Mouse (Mus musculus) lung, embryonic 15.5 days (tissue): ENCODE measurements around the gene Cda. TPM values are rescaled to one million over a fixed set of nuclear protein-coding genes. Genes with fewer than 3 reads are reported as not detected.

Experiments used
- ATAC-seq: fragments of 200-750 bp; cut with Nextera tagmentation; 2 replicates; pipeline ENCODE4 v1.8.0; 2017; ENCODE audit warnings: moderate number of reproducible peaks, borderline replicate concordance; ENCODE audit not compliant: low FRiP score, low TSS enrichment; ENCODE audit errors: extremely low read depth
- H3K27ac ChIP-seq: fragments of 300-500 bp; sonication (generic); 2 replicates; pipeline ENCODE4 v1.5.1; 2015; ENCODE audit warnings: moderate library complexity, mild to moderate bottlenecking, inconsistent platforms
- H3K27me3 ChIP-seq: fragments of 300-500 bp; sonication (generic); 2 replicates; pipeline ENCODE4 v1.6.1; 2015; ENCODE audit warnings: inconsistent platforms
- H3K36me3 ChIP-seq: fragments of 300-500 bp; sonication (generic); 2 replicates; pipeline ENCODE4 v1.6.1; 2015; ENCODE audit warnings: inconsistent platforms
- H3K4me1 ChIP-seq: fragments of 300-500 bp; sonication (generic); 2 replicates; pipeline ENCODE4 v1.6.1; 2015; ENCODE audit warnings: inconsistent platforms
- H3K4me2 ChIP-seq: fragments of 300-500 bp; sonication (generic); 2 replicates; pipeline ENCODE4 v1.6.1; 2015; ENCODE audit warnings: inconsistent platforms, mild to moderate bottlenecking, moderate library complexity
- H3K4me3 ChIP-seq: fragments of 300-500 bp; sonication (generic); 2 replicates; pipeline ENCODE4 v1.5.1; 2015; ENCODE audit warnings: mild to moderate bottlenecking, inconsistent platforms
- H3K9ac ChIP-seq: fragments of 300-500 bp; sonication (generic); 2 replicates; pipeline ENCODE4 v1.6.1; 2015; ENCODE audit warnings: inconsistent platforms
- H3K9me3 ChIP-seq: fragments of 300-500 bp; sonication (generic); 2 replicates; pipeline ENCODE4 v1.6.1; 2016; ENCODE audit warnings: inconsistent platforms
- WGBS: fragments of 180-500 bp; shearing (Covaris S2); methylation state at CpG from one replicate; pipeline ENCODE4 v1.1.7; 2015; 5-methylcytosine and 5-hydroxymethylcytosine counted together
- polyA plus RNA-seq: library from polyadenylated mRNA; unstranded; fragments of >200 nt; fragmentation: Nextera tagmentation; extraction: Ambion mirVana; gene quantifications from 2 replicates; pipeline ENCODE4 v1.2.1, GENCODE M21; 2015

Gene Cda
- polyA plus RNA-seq, 1 experiment from 2014 or later: 22.9 TPM

GRCm38 (mm10) chr4:138363511-138363910 lies 4.3 kb downstream of the Cda start:
- no peak for ATAC-seq
- no peak overlapping the region for H3K4me3 ChIP-seq
- H3K27me3 ChIP-seq: no peaks in the 10 kb centered on the region
- H3K36me3 ChIP-seq: no peaks in the 10 kb centered on the region
- H3K4me2 ChIP-seq: no peak overlapping the region
- H3K9me3 ChIP-seq: no peaks in the 10 kb centered on the region
- H3K27ac ChIP-seq: no peak overlapping the region
- H3K4me1 ChIP-seq: peaks cover 13% of the 10 kb centered on the region
- no peak overlapping the region for H3K9ac ChIP-seq
- WGBS: 54% methylated on average over 5 of the region's 5 CpGs

GRCm38 (mm10) chr4:138362883-138363282 lies 4.9 kb downstream of the Cda start:
- Histone ChIP-seq H3K4me2 (no peak overlapping the region), H3K36me3 (no peaks in the 10 kb centered on the region), H3K27ac (no peak overlapping the region), H3K4me1 (peaks cover 8% of the 10 kb centered on the region), H3K9me3 (no peaks in the 10 kb centered on the region), H3K9ac (no peak overlapping the region), H3K4me3 (no peak overlapping the region), H3K27me3 (no peaks in the 10 kb centered on the region)
- WGBS: 76% methylated on average over 7 of the region's 7 CpGs
- ATAC-seq: no peak

- WGBS: 15% methylated on average over 11 of the region's 11 CpGs
- Histone ChIP-seq H3K36me3 (no peaks in the 10 kb centered on the region), H3K4me2 (no peak overlapping the region), H3K27ac (no peak overlapping the region), H3K9me3 (no peaks in the 10 kb centered on the region), H3K4me3 (no peak overlapping the region), H3K9ac (no peak overlapping the region), H3K27me3 (no peaks in the 10 kb centered on the region), H3K4me1 (no peaks in the 10 kb centered on the region)
- ATAC-seq: no peak
Measured at GRCm38 (mm10) chr4:138361370-138361821, 6.4 kb downstream of the Cda start.

GRCm38 (mm10) chr4:138358176-138358575 lies 9.6 kb downstream of the Cda start:
- Histone ChIP-seq H3K9ac (no peak overlapping the region), H3K4me2 (no peak overlapping the region), H3K27me3 (no peaks in the 10 kb centered on the region), H3K4me1 (no peaks in the 10 kb centered on the region), H3K4me3 (no peak overlapping the region), H3K27ac (no peak overlapping the region), H3K36me3 (no peaks in the 10 kb centered on the region), H3K9me3 (no peaks in the 10 kb centered on the region)
- 76% methylated on average over 3 of the region's 3 CpGs for WGBS
- ATAC-seq: no peak

- H3K9me3 ChIP-seq: no peaks in the 10 kb centered on the region
- H3K27ac ChIP-seq: no peak overlapping the region
- H3K27me3 ChIP-seq: no peaks in the 10 kb centered on the region
- 91% methylated on average over 12 of the region's 12 CpGs for WGBS
- H3K4me1 ChIP-seq: no peaks in the 10 kb centered on the region
- H3K4me2 ChIP-seq: no peak overlapping the region
- no peak overlapping the region for H3K9ac ChIP-seq
- H3K4me3 ChIP-seq: no peak overlapping the region
- no peak for ATAC-seq
- H3K36me3 ChIP-seq: no peaks in the 10 kb centered on the region
Measured at GRCm38 (mm10) chr4:138356551-138356950, 11.2 kb downstream of the Cda start.

- Histone ChIP-seq H3K9me3 (no peaks in the 10 kb centered on the region), H3K4me1 (no peaks in the 10 kb centered on the region), H3K27ac (no peak overlapping the region), H3K4me2 (no peak overlapping the region), H3K9ac (no peak overlapping the region), H3K27me3 (no peaks in the 10 kb centered on the region), H3K36me3 (no peaks in the 10 kb centered on the region), H3K4me3 (no peak overlapping the region)
- no peak for ATAC-seq
- 76% methylated on average over 8 of the region's 8 CpGs for WGBS
Measured at GRCm38 (mm10) chr4:138356141-138356540, 11.7 kb downstream of the Cda start.

DNA sequence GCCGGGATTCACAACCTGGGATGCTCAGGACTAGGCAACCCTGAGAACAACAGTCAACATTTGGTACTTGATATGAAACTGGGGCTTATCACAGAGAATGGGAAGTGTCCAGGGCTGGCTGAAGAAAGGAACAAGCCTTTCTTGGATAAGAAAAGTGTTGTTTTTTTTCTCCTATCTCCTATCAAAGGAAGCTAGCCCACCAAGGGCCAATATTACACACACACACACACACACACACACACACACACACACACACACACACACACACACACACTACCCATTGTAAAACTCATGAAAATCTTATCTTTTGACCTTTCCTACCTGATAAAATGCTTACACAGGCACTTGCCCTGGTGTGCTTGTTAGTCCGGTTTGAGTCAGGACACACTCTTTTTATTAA lies 12.3 kb downstream of the Cda start:
- H3K4me3 ChIP-seq: no peak overlapping the region
- no peak overlapping the region for H3K27ac ChIP-seq
- no peaks in the 10 kb centered on the region for H3K36me3 ChIP-seq
- H3K9ac ChIP-seq: no peak overlapping the region
- WGBS: 88% methylated on average over 2 of the region's 2 CpGs
- no peak overlapping the region for H3K4me2 ChIP-seq
- no peaks in the 10 kb centered on the region for H3K4me1 ChIP-seq
- no peaks in the 10 kb centered on the region for H3K27me3 ChIP-seq
- no peaks in the 10 kb centered on the region for H3K9me3 ChIP-seq
- ATAC-seq: no peak

DNA sequence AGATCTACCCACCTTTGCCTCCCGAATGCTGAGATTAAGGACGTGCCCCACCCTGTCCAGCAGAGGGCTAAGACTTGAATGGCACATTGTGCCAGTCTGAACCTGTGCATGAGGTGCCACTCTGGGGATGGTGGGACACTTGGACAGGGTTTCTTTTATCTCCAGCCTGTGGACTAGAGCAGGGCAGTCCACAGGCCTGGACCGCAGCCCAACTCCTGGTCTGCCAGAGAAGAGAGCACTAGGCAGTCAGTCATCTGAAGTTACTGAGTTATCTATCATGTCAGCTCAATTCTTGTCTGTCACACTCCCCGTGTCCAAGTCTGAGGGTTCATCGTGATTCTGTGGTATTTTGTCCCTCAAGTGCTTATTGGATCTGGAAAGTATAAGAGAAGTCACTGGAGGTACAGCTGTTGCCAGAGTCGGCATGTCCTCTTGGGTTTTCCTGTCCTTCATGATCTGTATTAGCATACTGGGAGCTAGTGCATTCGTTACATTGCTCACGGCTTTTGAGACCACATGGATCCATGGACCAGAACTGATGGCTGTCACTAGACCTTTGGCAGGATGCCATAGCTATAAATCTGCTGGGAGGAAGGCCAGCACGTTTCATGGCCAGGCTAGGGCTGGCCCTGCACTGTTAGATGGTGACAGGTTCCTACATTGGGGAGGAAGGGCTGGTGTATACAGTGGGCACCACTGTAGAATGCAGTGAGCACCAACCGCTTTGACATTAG lies 14.2 kb downstream of the Cda start:
- no peak overlapping the region for H3K4me2 ChIP-seq
- no peak overlapping the region for H3K9ac ChIP-seq
- H3K27ac ChIP-seq: no peak overlapping the region
- no peak overlapping the region for H3K4me3 ChIP-seq
- WGBS: 70% methylated on average over 10 of the region's 10 CpGs
- H3K36me3 ChIP-seq: no peaks in the 10 kb centered on the region
- no peak; the same call in 1 of the 2 replicates for ATAC-seq
- no peaks in the 10 kb centered on the region for H3K4me1 ChIP-seq
- no peaks in the 10 kb centered on the region for H3K27me3 ChIP-seq
- H3K9me3 ChIP-seq: no peaks in the 10 kb centered on the region

- WGBS: 85% methylated on average over 6 of the region's 6 CpGs
- H3K36me3 ChIP-seq: no peaks in the 10 kb centered on the region
Measured at GRCm38 (mm10) chr4:138352692-138353091, 15.1 kb downstream of the Cda start.

DNA sequence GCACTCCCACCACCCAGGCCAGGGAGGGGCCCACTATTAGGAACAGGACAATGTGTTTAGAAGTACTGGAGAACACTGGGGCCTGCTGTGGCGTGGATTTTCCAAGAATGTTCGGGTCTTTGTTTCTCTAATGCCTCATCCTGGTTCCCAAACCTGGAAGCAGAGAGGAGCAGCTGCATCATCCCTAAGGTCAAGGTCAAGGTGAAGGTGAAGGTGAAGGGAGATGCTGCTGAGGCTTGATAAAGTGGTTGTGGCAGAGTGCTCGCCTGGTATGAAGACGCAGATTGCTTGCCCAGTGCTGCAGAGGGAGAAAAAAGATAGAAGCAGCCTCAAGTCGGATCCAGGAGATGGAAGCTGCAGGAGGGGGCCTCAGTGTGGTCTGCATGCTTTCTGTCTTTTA lies 16.0 kb downstream of the Cda start:
- no peaks in the 10 kb centered on the region for H3K27me3 ChIP-seq
- H3K9me3 ChIP-seq: no peaks in the 10 kb centered on the region
- 87% methylated on average over 5 of the region's 5 CpGs for WGBS
- no peak overlapping the region for H3K9ac ChIP-seq
- H3K4me1 ChIP-seq: no peaks in the 10 kb centered on the region
- no peaks in the 10 kb centered on the region for H3K36me3 ChIP-seq
- H3K27ac ChIP-seq: no peak overlapping the region
- no peak overlapping the region for H3K4me2 ChIP-seq
- no peak overlapping the region for H3K4me3 ChIP-seq
- no peak for ATAC-seq

More at GRCm38 (mm10) chr4:138352692-138353091, 15.1 kb downstream of the Cda start:
- ATAC-seq: no peak
- Histone ChIP-seq H3K4me3 (no peak overlapping the region), H3K9me3 (no peaks in the 10 kb centered on the region), H3K27ac (no peak overlapping the region), H3K4me1 (no peaks in the 10 kb centered on the region), H3K4me2 (no peak overlapping the region), H3K9ac (no peak overlapping the region), H3K27me3 (no peaks in the 10 kb centered on the region)

DNA sequence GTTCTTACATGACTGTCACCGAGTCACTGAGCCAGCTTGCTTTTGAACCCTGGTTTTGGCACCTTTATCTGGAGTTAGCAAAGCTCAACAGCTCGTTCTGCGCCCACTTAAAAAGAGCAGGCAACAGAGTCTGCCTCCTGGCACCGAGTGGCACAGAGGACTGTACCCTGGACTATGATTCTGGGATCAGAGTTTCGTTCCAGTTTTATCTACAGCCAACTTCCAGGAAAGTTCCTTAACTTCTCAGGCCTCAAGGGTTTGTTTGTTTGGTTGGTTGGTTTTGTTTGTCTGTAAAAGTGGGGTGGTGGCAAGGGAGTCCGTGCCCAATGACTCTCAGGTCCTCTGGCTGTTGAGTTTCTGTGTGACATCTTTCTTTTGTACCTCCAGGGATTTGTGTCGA lies 19.1 kb downstream of the Cda start:
- Histone ChIP-seq H3K4me1 (0 out of 2 replicates have a peak, but pooled peaks cover 5% of the 10 kb centered on the region), H3K27ac (no peak overlapping the region), H3K9ac (no peak overlapping the region), H3K36me3 (no peaks in the 10 kb centered on the region), H3K4me2 (no peak overlapping the region), H3K4me3 (no peak overlapping the region), H3K9me3 (no peaks in the 10 kb centered on the region), H3K27me3 (no peaks in the 10 kb centered on the region)
- 69% methylated on average over 7 of the region's 7 CpGs for WGBS
- no peak for ATAC-seq

GRCm38 (mm10) chr4:138347280-138347679 lies 20.5 kb downstream of the Cda start:
- no peak overlapping the region for H3K4me3 ChIP-seq
- no peak overlapping the region for H3K9ac ChIP-seq
- 0 out of 2 replicates have a peak, but pooled peaks cover 5% of the 10 kb centered on the region for H3K4me1 ChIP-seq
- H3K27me3 ChIP-seq: no peaks in the 10 kb centered on the region
- WGBS: 74% methylated on average over 1 of the region's 1 CpGs
- H3K9me3 ChIP-seq: no peaks in the 10 kb centered on the region
- no peak for ATAC-seq
- no peak overlapping the region for H3K27ac ChIP-seq
- H3K4me2 ChIP-seq: no peak overlapping the region
- H3K36me3 ChIP-seq: no peaks in the 10 kb centered on the region
